Mouse (Mus musculus) limb, embryonic 10.5 days (tissue): ENCODE measurements around the gene Adgrb2. TPM values are rescaled to one million over a fixed set of nuclear protein-coding genes. Genes with fewer than 3 reads are reported as not detected.

Experiments used
- DNase-seq: peaks from one replicate; pipeline ENCODE4 v3.0.0-alpha.2; 2017; ENCODE audit warnings: low spot score
- H3K27ac ChIP-seq: fragments of 300-500 bp; sonication (generic); 2 replicates; pipeline ENCODE4 v1.5.1; 2016; ENCODE audit warnings: mild to moderate bottlenecking
- H3K27me3 ChIP-seq: fragments of 300-500 bp; sonication (generic); 2 replicates; pipeline ENCODE4 v1.6.1; 2016; ENCODE audit warnings: low read depth, mild to moderate bottlenecking; ENCODE audit not compliant: poor library complexity, severe bottlenecking
- H3K36me3 ChIP-seq: fragments of 300-500 bp; sonication (generic); 2 replicates; pipeline ENCODE4 v1.6.1; 2016; ENCODE audit warnings: mild to moderate bottlenecking, moderate library complexity
- H3K4me1 ChIP-seq: fragments of 300-500 bp; sonication (generic); 2 replicates; pipeline ENCODE4 v1.6.1; 2016
- H3K4me3 ChIP-seq: fragments of 300-500 bp; sonication (generic); 2 replicates; pipeline ENCODE4 v1.5.1; 2016; ENCODE audit warnings: mild to moderate bottlenecking, moderate library complexity
- H3K9me3 ChIP-seq: fragments of 300-500 bp; sonication (generic); replicated peaks from 2 replicates; pipeline ENCODE4 v1.6.1; 2016; ENCODE audit warnings: mild to moderate bottlenecking
- WGBS: fragments of 180-500 bp; shearing (Covaris S2); methylation state at CpG from one replicate; pipeline ENCODE4 v1.1.7; 2016; 5-methylcytosine and 5-hydroxymethylcytosine counted together
- polyA plus RNA-seq: library from polyadenylated mRNA; unstranded; fragments of >200 nt; fragmentation: Nextera tagmentation; extraction: Ambion mirVana; gene quantifications from 2 replicates; pipeline ENCODE4 v1.2.1, GENCODE M21; 2016

Adgrb2 gene
- polyA plus RNA-seq, 1 experiment from 2014 or later = 0.84 TPM

DNA sequence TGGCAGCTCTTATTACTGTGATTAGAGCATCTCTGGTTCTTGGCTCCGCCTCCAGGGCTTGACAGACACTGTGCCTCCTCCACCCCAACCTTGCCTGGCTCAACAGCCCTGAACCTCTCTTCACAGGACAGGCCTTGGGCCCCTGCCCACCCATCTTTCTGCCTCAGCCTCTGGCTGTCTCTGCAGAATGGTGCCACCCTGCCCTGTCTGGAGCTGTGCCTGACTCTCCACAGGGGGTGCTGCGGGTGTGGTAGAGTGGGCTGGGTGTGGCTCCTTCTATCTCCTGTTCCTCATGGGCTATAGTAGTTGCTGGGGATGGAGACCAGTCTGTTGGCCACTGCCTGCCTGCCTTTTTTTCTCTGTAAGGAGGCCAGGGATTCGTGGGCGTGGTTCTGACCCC lies 31.3 kb downstream of the Adgrb2 start:
- no peak overlapping the region for H3K27ac ChIP-seq
- DNase-seq = no peak
- H3K4me1 ChIP-seq = peaks cover 34% of the 10 kb centered on the region
- no peak overlapping the region for H3K4me3 ChIP-seq
- H3K9me3 ChIP-seq = no peaks in the 10 kb centered on the region
- peaks cover 66% of the 10 kb centered on the region for H3K27me3 ChIP-seq
- no peaks in the 10 kb centered on the region for H3K36me3 ChIP-seq
- WGBS = 58% methylated on average over 4 of the region's 4 CpGs

DNA sequence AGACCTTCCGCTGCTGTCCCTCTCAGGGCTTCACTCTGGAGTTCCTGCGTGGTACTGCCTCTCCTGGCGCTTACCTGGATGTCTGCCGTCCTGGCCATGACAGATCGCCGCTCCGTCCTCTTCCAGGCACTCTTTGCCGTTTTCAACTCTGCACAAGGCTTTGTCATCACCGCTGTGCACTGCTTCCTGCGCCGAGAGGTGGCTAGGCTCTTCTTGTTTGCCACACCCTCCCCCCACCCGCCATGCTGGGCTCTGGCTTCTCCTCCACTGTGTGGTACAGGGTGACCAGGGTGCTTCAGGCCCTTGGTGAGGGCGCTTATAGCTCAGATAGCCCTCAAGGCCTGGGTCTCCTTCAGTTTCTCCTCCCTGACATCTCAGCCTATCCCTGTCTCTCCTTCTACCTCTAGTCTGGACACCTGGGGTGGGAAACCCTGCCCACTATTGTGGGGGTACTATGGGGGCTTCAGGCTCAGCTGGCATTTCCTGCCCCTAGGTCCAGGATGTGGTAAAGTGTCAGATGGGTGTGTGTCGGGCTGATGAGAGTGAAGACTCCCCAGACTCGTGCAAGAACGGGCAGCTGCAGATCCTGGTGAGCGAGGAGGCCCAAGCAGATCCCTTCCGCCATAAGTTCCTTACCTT lies 32.5 kb downstream of the Adgrb2 start:
- peaks cover 41% of the 10 kb centered on the region for H3K4me1 ChIP-seq
- H3K4me3 ChIP-seq = no peak overlapping the region
- 70% methylated on average over 18 of the region's 18 CpGs for WGBS
- H3K9me3 ChIP-seq = no peaks in the 10 kb centered on the region
- no peaks in the 10 kb centered on the region for H3K36me3 ChIP-seq
- peaks cover 55% of the 10 kb centered on the region for H3K27me3 ChIP-seq
- H3K27ac ChIP-seq = no peak overlapping the region
- DNase-seq = no peak

DNA sequence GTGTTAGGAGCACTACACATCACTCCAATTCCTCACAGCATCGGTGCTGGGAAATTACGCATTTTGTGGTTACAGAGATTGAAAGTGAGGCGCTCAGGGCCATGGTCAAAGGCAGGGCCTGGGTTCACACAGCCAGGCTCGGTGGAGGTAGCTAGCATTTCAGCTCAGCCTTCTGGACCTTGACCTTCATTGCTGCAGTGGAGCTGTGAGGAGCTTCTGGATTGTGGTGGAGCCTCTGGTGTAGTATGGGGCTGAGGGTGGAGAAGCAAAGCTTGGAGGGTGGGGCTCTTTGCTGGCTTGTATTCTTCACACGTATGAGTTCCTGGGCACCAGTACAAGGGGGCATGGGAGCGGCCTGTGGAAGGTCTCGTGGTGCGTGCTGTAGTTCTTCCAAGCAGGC lies 38.3 kb downstream of the Adgrb2 start:
- H3K36me3 ChIP-seq = no peaks in the 10 kb centered on the region
- H3K9me3 ChIP-seq = no peaks in the 10 kb centered on the region
- H3K4me3 ChIP-seq = no peak overlapping the region
- WGBS = 88% methylated on average over 8 of the region's 8 CpGs
- DNase-seq = no peak
- H3K4me1 ChIP-seq = peaks cover 9% of the 10 kb centered on the region
- no peak overlapping the region for H3K27ac ChIP-seq
- peaks cover 9% of the 10 kb centered on the region; the same call in 1 of the 2 replicates for H3K27me3 ChIP-seq

DNA sequence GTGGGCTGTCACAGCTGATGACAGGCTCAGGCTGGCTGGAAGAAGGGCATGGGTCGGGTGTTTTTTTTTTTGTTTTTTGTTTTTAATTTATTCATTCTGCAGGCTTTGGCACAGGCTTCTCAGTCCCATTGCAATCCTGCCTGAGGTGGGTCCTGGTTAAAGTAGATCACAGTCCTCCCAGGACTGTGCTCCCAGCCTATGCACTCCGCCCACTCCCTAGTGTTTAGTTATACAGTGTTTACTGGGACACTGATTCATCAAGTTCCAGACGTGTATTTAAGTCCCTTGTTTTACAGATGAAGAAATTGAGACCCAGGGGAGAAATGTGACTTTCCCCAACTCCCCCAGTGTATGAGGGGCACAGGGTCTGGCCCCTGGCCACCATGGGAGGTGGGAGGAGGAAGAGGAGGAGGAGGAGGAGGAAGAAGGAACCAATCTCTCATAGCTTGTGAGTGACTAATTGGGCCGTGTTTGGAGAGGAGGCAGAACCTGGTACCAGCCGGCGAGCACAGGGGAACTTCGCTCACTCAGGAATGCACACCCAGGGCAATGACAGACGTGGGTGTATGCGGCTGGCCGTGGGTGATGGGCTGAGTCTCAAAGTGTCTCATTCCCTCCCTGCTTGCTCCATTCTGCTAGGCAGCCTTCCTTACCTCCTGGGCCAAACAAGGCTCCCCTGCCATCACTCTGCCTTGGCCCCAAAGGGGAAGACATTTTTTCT lies 39.0 kb downstream of the Adgrb2 start:
- Histone ChIP-seq H3K36me3 (no peaks in the 10 kb centered on the region), H3K4me3 (no peak overlapping the region), H3K27ac (no peak overlapping the region), H3K27me3 (peaks cover 13% of the 10 kb centered on the region; the same call in 1 of the 2 replicates), H3K4me1 (peaks cover 9% of the 10 kb centered on the region), H3K9me3 (no peaks in the 10 kb centered on the region)
- DNase-seq = no peak
- WGBS = 78% methylated on average over 10 of the region's 10 CpGs

DNA sequence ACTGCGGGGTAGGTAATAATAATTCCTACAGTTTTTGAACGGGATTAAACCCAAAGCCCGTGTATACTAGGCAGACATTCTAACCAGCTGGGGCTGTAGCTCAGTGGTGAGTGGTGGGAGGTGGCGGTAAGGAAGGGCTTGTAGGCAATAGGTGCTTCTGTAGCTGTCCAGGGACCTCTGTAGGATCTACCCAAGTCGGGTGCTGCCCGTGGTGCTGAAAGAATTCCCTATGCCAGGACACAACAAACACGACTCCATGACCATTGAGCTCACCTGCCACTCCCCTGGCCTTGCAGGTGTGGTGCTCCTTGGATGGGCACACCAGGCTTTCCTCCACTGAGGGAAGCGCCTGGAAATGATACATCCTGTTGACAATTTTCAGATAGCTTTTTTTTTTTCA lies 40.9 kb downstream of the Adgrb2 start:
- Histone ChIP-seq H3K4me3 (no peak overlapping the region), H3K9me3 (no peaks in the 10 kb centered on the region), H3K36me3 (no peaks in the 10 kb centered on the region), H3K27me3 (peaks cover 13% of the 10 kb centered on the region), H3K27ac (no peak overlapping the region), H3K4me1 (peaks cover 9% of the 10 kb centered on the region)
- WGBS = 40% methylated on average over 8 of the region's 8 CpGs
- peak; percentile 60 for DNase-seq

DNA sequence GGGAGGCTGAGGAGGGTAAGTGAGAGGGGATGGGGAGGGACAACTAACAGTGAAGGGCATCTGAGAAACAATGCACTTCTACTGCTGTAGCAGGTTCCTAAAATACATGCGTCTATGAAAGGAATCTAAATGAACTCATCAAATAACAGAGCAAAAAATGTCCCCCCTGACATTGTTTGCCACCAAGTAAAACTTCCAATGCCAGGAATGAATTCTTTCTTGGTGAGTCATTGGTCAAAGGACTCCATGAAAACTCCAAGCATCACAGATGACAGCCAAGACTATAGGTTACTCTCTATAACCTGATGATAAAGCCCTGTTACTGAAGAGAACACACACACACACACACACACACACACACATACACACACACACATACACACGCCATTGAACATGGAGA lies 46.5 kb downstream of the Adgrb2 start:
- H3K4me1 ChIP-seq = peaks cover 7% of the 10 kb centered on the region
- H3K9me3 ChIP-seq = no peaks in the 10 kb centered on the region
- H3K27me3 ChIP-seq = peaks cover 36% of the 10 kb centered on the region
- DNase-seq = no peak
- no peak overlapping the region for H3K27ac ChIP-seq
- H3K4me3 ChIP-seq = no peak overlapping the region
- WGBS = 86% methylated on average over 2 of the region's 2 CpGs
- no peaks in the 10 kb centered on the region for H3K36me3 ChIP-seq

DNA sequence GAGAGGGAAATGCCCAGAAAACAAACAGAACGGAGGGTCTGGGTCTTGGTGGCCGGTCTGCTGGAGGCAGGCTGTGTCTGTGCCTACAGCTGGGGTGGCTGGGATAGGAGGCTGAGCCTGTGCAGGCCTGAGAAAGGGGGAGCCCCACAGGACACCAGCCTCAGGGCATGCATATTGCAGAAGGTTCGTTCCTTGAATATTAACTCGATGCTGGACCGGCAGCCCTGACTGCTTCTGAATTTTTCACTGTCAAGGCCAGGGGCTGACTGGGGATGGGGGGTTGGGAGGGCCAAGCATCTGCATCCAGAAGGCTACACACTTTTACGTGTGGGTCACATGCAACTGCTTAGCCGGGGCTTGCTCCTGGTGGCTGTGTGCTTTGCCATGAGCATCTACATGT lies 48.8 kb downstream of the Adgrb2 start:
- Histone ChIP-seq H3K27me3 (peaks cover 53% of the 10 kb centered on the region), H3K4me3 (no peak overlapping the region), H3K4me1 (peaks cover 20% of the 10 kb centered on the region), H3K36me3 (no peaks in the 10 kb centered on the region), H3K9me3 (no peaks in the 10 kb centered on the region), H3K27ac (no peak overlapping the region)
- 72% methylated on average over 7 of the region's 7 CpGs for WGBS
- DNase-seq = no peak

DNA sequence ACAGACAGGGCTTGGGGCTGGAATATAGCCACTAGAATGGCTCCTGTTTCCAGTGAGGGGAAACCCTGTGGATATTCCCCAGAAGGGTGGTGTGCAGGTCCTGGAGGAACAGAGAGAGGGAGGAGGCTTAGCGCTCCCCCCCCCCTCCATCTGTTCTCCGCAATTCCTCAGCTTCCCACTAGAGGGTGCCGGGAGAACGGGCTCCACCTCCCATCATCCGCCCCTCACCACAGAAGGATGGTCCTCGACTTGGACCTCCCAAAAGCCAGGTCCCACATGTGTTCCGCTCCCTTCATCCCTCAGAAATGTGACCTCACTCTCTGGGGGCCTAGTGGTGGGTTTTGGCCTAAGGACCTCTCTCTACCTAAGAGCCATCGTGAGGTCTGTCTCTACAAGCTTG lies 51.4 kb downstream of the Adgrb2 start:
- DNase-seq = peak; percentile 75
- H3K27me3 ChIP-seq = peaks cover 59% of the 10 kb centered on the region

DNA sequence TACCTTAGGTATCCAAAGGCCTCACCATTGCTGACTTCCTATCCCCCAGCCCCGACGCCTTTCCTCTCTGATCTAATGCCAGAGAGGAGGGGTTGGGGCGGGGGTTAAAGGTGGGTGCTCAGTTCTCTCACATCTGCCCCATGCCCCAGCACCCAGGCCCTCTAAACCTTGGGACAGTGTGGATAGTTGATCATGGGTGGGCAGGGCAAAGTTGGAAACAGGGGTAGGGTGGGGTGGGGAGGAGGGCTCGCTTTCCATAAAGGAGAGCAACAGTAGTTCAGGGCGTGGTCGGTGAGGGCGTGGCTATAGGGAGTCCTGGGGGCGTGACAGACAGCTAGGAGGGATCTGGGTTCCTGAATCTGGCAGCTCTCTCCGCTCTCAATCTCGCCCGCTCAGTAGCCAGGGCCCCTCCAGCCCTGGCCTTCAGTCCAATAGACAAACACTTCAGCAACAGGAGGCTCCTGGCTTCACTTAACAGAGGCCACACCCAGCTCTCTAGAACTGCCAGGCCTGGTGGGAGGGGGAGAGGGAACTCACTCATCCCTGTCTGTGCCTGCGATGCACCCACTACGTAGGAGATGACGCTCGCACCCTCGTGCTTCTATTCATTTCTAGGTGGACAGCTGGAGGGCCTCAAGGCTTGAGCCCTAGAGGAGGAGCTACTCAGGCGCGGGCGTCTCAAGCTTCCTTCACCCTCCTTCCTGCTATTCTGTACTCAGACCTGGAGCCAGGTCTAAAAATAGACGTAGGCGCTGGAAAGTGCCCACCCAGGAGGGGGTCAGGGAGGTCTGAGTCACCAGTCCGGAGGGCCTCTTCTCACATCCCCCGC lies 52.1 kb downstream of the Adgrb2 start:
- no peak for DNase-seq
- Histone ChIP-seq H3K9me3 (no peaks in the 10 kb centered on the region), H3K36me3 (no peaks in the 10 kb centered on the region), H3K4me1 (peaks cover 28% of the 10 kb centered on the region), H3K27me3 (peaks cover 59% of the 10 kb centered on the region), H3K27ac (no peak overlapping the region), H3K4me3 (peak overlapping the region; percentile 18; the same call in 1 of the 2 replicates)
- 11% methylated on average over 23 of the region's 23 CpGs for WGBS

More for the DNA sequence above, 51.4 kb downstream of the Adgrb2 start:
- 0 out of 2 replicates have a peak overlapping the region, but pooled peaks have one; percentile 5 for H3K4me3 ChIP-seq
- H3K9me3 ChIP-seq = no peaks in the 10 kb centered on the region
- no peaks in the 10 kb centered on the region for H3K36me3 ChIP-seq
- H3K4me1 ChIP-seq = peaks cover 22% of the 10 kb centered on the region
- H3K27ac ChIP-seq = no peak overlapping the region
- 4% methylated on average over 8 of the region's 8 CpGs for WGBS

DNA sequence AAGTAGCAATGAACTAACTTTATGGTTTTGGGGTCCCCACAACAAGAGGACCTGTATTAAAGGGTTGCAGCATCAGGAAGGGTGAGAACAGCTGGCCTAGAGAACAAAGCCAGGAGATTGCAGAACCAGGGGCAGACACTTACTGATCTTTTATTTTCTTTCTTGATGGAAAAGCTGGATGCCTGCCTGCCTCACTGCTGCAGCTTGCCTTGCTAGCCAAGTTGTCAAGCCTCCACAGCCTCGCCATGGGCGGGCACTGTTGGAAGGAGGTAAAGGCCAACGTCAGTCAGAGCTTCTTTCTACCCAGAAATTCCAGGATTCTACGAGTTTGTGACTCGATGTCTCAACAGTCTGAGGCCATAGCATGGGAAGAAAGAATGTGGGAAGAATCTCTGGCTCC lies 54.7 kb downstream of the Adgrb2 start:
- Histone ChIP-seq H3K27ac (no peak overlapping the region), H3K9me3 (no peaks in the 10 kb centered on the region), H3K27me3 (peaks cover 45% of the 10 kb centered on the region), H3K36me3 (no peaks in the 10 kb centered on the region), H3K4me1 (peaks cover 39% of the 10 kb centered on the region), H3K4me3 (no peak overlapping the region)
- WGBS = 45% methylated on average over 5 of the region's 5 CpGs
- DNase-seq = no peak

DNA sequence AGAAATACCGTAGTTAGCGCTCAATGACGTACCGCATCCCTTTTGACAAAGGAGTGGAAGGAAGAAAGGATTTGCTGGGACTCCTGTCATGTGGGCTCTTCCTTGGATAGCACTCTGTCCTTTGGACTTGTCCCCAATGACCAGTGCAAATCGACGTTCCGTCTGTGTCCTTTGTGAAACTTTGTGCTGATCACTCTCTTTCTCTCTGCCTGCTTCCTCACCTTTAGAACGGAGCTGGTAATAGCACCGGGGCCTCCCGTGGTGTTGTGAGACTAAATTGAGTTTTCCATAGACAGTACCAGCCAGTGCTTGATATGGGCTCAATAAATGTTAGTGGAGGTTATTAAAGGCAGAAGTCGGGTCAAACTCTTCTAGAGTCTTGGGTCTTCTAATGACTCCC lies 56.4 kb downstream of the Adgrb2 start:
- Histone ChIP-seq H3K36me3 (no peaks in the 10 kb centered on the region), H3K27me3 (peaks cover 28% of the 10 kb centered on the region), H3K4me3 (no peak overlapping the region), H3K27ac (no peak overlapping the region), H3K9me3 (no peaks in the 10 kb centered on the region), H3K4me1 (peaks cover 55% of the 10 kb centered on the region)
- DNase-seq = no peak
- 87% methylated on average over 11 of the region's 11 CpGs for WGBS

DNA sequence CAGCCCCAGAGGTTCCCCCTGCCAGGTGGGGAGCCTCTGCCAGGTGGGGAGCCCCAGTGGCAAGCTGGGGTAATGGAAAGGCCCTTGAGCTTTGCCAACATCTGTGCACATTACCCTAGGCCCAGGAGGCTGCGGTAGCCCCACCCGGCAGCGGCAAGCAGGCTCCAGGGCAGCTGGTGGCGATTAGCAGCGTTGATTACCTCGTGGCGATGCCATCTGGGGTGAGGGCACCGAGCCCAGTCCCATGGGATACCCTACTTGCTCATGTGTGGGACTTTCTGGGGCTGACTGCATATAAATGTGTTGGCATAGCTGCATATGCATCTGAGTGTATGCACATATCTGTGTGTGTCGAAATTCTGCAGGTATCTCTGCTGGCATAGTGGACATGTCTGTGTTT lies 59.5 kb downstream of the Adgrb2 start:
- Histone ChIP-seq H3K27ac (peak overlapping the region; percentile 61), H3K4me1 (peaks cover 72% of the 10 kb centered on the region), H3K4me3 (no peak overlapping the region), H3K27me3 (peaks cover 12% of the 10 kb centered on the region), H3K36me3 (peaks cover 4% of the 10 kb centered on the region; the same call in 1 of the 2 replicates), H3K9me3 (no peaks in the 10 kb centered on the region)
- WGBS = 75% methylated on average over 9 of the region's 9 CpGs
- DNase-seq = peak; percentile 54

DNA sequence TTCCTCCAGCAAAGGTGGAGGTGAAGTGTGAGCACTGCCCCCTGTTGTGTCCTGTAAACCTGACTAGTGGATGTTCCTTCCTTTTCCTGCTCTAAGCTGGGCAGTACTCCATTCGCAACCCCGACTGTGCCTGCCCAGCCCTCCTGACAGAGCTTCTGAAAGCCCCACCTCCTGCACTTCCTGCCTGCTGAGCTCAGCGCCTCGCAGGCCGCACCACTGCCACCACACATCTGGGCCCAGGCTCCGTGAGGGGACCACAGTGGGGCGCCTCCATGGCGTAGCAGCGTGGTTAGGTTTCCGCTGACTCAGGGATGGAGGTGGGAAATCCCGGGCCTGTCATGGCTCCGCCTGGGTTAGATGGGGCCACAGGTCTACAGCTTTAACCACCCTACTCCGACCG lies 60.9 kb downstream of the Adgrb2 start:
- 10% methylated on average over 14 of the region's 14 CpGs for WGBS
- Histone ChIP-seq H3K36me3 (peaks cover 4% of the 10 kb centered on the region; the same call in 1 of the 2 replicates), H3K27me3 (peaks cover 19% of the 10 kb centered on the region), H3K4me3 (peak overlapping the region; percentile 34), H3K27ac (peak overlapping the region; percentile 87), H3K9me3 (no peaks in the 10 kb centered on the region), H3K4me1 (peaks cover 85% of the 10 kb centered on the region)
- DNase-seq = peak; percentile 65
